Mouse (Mus musculus): Measurements from ENCODE around the gene Sqstm1. TPM values are rescaled to one million over a fixed set of nuclear protein-coding genes. Genes with fewer than 3 reads are reported as not detected.

The Sqstm1 gene
- polyA plus RNA-seq, 1 experiment from 2014 or later = 165 TPM

Small RNA genes within 50 kb of the gene (microRNA-seq; reads per million reads assigned to microRNA genes)
- gene Mir6919 = not detected

Other genes starting within 250 kb of the Sqstm1 start
- 88.5 and 101 TPM in 2 replicates for gene Rnf130, start 185.5 kb downstream of the Sqstm1 start, polyA plus RNA-seq (2016; fragmentation: Nextera tagmentation; extraction: Ambion mirVana)
- gene Tbc1d9b, start 79.4 kb downstream of the Sqstm1 start, polyA plus RNA-seq (2016; fragmentation: Nextera tagmentation; extraction: Ambion mirVana) = 45.6 and 48.6 TPM in 2 replicates
- 22.8 and 23.8 TPM in 2 replicates for gene Mrnip, start 36.4 kb downstream of the Sqstm1 start, polyA plus RNA-seq (2016; fragmentation: Nextera tagmentation; extraction: Ambion mirVana)
- 31.2 and 35.2 TPM in 2 replicates for gene Mgat4b, start 63 bp upstream of the Sqstm1 start, polyA plus RNA-seq (2016; fragmentation: Nextera tagmentation; extraction: Ambion mirVana)
- gene Ltc4s, start 27.8 kb upstream of the Sqstm1 start, polyA plus RNA-seq (2016; fragmentation: Nextera tagmentation; extraction: Ambion mirVana) = 0.47 and 1.0 TPM in 2 replicates
- 9.0 and 10.4 TPM in 2 replicates for gene Maml1, start 81.5 kb upstream of the Sqstm1 start, polyA plus RNA-seq (2016; fragmentation: Nextera tagmentation; extraction: Ambion mirVana)
- gene Canx, start 114.8 kb upstream of the Sqstm1 start, polyA plus RNA-seq (2016; fragmentation: Nextera tagmentation; extraction: Ambion mirVana) = 292 and 313 TPM in 2 replicates
- gene Cby3, start 143.6 kb upstream of the Sqstm1 start, polyA plus RNA-seq (2016; fragmentation: Nextera tagmentation; extraction: Ambion mirVana) = 0.44 TPM in 1 of 2 replicates, not detected in the other
- 636 and 669 TPM in 2 replicates for gene Hnrnph1, start 166.2 kb upstream of the Sqstm1 start, polyA plus RNA-seq (2016; fragmentation: Nextera tagmentation; extraction: Ambion mirVana)
- gene Rufy1, start 220.3 kb upstream of the Sqstm1 start, polyA plus RNA-seq (2016; fragmentation: Nextera tagmentation; extraction: Ambion mirVana) = 28.1 and 32.0 TPM in 2 replicates

Measured in limb, embryonic 12.5 days (tissue).